Mouse (Mus musculus) intestine, embryonic 14.5 days (tissue): Measurements from ENCODE around the gene Zfp61. TPM values are rescaled to one million over a fixed set of nuclear protein-coding genes. Genes with fewer than 3 reads are reported as not detected.
A peak's percentile ranks its signal among the peaks of the same experiment; 100 is the strongest.

ENCODE experiments used
- ATAC-seq: fragments of 200-750 bp; cut with Nextera tagmentation; replicated peaks from 2 replicates; pipeline ENCODE4 v1.8.0; 2017; ENCODE audit warnings: low read depth, moderate number of reproducible peaks, moderate TSS enrichment, moderate library complexity; ENCODE audit not compliant: low FRiP score, low TSS enrichment
- DNase-seq: peaks from one replicate; pipeline ENCODE4 v3.0.0-alpha.2; 2018; ENCODE audit warnings: low spot score
- H3K27ac ChIP-seq: fragments of 300-500 bp; sonication (generic); 2 replicates; pipeline ENCODE4 v1.5.1; 2014; ENCODE audit warnings: low read depth, mild to moderate bottlenecking, control low read depth
- H3K27me3 ChIP-seq: fragments of 300-500 bp; sonication (generic); replicated peaks from 2 replicates; pipeline ENCODE4 v1.6.1; 2014; ENCODE audit warnings: low read length, control low read depth; ENCODE audit not compliant: control insufficient read depth, insufficient read depth
- H3K36me3 ChIP-seq: fragments of 300-500 bp; sonication (generic); 2 replicates; pipeline ENCODE4 v1.6.1; 2014; ENCODE audit warnings: low read length, control low read depth; ENCODE audit not compliant: control insufficient read depth, insufficient read depth
- H3K4me1 ChIP-seq: fragments of 300-500 bp; sonication (generic); replicated peaks from 2 replicates; pipeline ENCODE4 v1.6.1; 2014; ENCODE audit warnings: low read length, control low read depth, mixed read lengths; ENCODE audit not compliant: control insufficient read depth, insufficient read depth
- H3K4me2 ChIP-seq: fragments of 300-500 bp; sonication (generic); 2 replicates; pipeline ENCODE4 v1.6.1; 2014; ENCODE audit warnings: low read length
- H3K4me3 ChIP-seq: fragments of 300-500 bp; sonication (generic); 2 replicates; pipeline ENCODE4 v1.5.1; 2014; ENCODE audit warnings: low read depth, low read length, control low read depth, mixed read lengths
- H3K9ac ChIP-seq: fragments of 300-500 bp; sonication (generic); 2 replicates; pipeline ENCODE4 v1.6.1; 2014; ENCODE audit warnings: mild to moderate bottlenecking, low read length
- H3K9me3 ChIP-seq: fragments of 300-500 bp; sonication (generic); 2 replicates; pipeline ENCODE4 v1.6.1; 2016; ENCODE audit warnings: low read length, control low read depth; ENCODE audit not compliant: control insufficient read depth
- WGBS: fragments of 180-500 bp; shearing (Covaris S2); extraction: QIAGEN DNeasy Blood & Tissue Kit; methylation state at CpG from one replicate; pipeline ENCODE4 v1.1.7; 2014; 5-methylcytosine and 5-hydroxymethylcytosine counted together
- polyA plus RNA-seq: library from polyadenylated mRNA; unstranded; fragments of >200 nt; fragmentation: Nextera tagmentation; extraction: Ambion mirVana; gene quantifications from 2 replicates; pipeline ENCODE4 v1.2.1, GENCODE M21; 2014

The Zfp61 gene
- polyA plus RNA-seq, 1 experiment from 2014 or later, result 24.7 TPM

DNA sequence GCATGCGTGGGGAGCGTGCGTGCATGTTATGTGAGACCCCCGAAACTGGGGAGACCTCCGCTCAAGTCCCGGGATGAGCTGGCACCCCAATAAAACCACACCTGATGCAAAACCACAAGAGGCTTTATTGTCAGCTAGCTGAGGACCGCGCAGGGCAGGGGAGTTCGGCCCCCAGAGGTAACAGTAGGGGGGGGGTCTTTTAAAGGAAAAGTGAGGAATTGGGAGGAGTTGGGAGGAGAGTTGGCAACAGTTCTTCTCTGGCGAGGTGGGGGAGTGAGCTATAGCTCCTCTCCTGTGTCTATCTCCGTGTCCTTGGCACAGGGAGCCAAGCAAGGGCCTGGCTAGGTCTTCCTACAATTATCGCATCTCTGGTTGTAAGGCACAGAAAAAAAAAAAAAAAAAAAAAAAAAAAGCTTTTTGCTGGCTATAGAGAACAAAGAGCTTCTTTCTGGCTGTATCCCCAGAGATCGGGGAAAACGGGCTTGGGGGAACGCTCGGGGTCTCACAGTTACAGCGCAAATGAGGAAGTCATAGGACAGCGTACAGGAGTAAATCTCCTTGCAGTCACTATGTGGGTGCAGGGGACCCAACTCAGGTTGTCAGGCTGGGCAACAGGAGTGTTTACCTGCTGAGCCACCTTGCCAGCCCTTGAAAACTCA is 1.1 kb downstream of the Zfp61 start:
- peak overlapping the region; percentile 88; the same call in 1 of the 2 replicates for H3K27ac ChIP-seq
- H3K9ac ChIP-seq, result peak overlapping the region; percentile 71
- WGBS, result 2% methylated on average over 18 of the region's 18 CpGs
- peak overlapping the region; percentile 80 for H3K4me2 ChIP-seq
- peaks cover 35% of the 10 kb centered on the region for H3K36me3 ChIP-seq
- peak; percentile 41 for ATAC-seq
- no peaks in the 10 kb centered on the region for H3K9me3 ChIP-seq
- peak overlapping the region; percentile 73 for H3K4me3 ChIP-seq
- peak; percentile 63 for DNase-seq
- no peaks in the 10 kb centered on the region; the same call in 1 of the 2 replicates for H3K4me1 ChIP-seq
- H3K27me3 ChIP-seq, result no peaks in the 10 kb centered on the region

- peak overlapping the region; percentile 73 for H3K4me3 ChIP-seq
- no peaks in the 10 kb centered on the region for H3K9me3 ChIP-seq
- H3K36me3 ChIP-seq, result peaks cover 42% of the 10 kb centered on the region
- DNase-seq (peak; percentile 90), ATAC-seq (peak; percentile 88)
- H3K27ac ChIP-seq, result peak overlapping the region; percentile 88
- WGBS, result under 1% methylated on average over 46 of the region's 47 CpGs
- H3K4me2 ChIP-seq, result peak overlapping the region; percentile 80
- H3K27me3 ChIP-seq, result no peaks in the 10 kb centered on the region
- H3K4me1 ChIP-seq, result no peaks in the 10 kb centered on the region; the same call in 1 of the 2 replicates
- peak overlapping the region; percentile 71 for H3K9ac ChIP-seq
Observed at GRCm38 (mm10) chr7:24298973-24299708, 1.9 kb downstream of the Zfp61 start.

GRCm38 (mm10) chr7:24298635-24298972 is 2.4 kb downstream of the Zfp61 start:
- WGBS, result 4% methylated on average over 12 of the region's 12 CpGs
- peak; percentile 58 for DNase-seq
- H3K27ac ChIP-seq, result peak overlapping the region; percentile 88

GRCm38 (mm10) chr7:24297361-24298095 is 3.5 kb downstream of the Zfp61 start:
- H3K9me3 ChIP-seq, result no peaks in the 10 kb centered on the region
- peak overlapping the region; percentile 80 for H3K4me2 ChIP-seq
- no peak overlapping the region for H3K4me3 ChIP-seq
- H3K4me1 ChIP-seq, result no peaks in the 10 kb centered on the region; the same call in 1 of the 2 replicates
- no peak for ATAC-seq
- H3K27ac ChIP-seq, result no peak overlapping the region
- WGBS, result 93% methylated on average over 15 of the region's 15 CpGs
- H3K27me3 ChIP-seq, result no peaks in the 10 kb centered on the region
- peaks cover 48% of the 10 kb centered on the region for H3K36me3 ChIP-seq
- DNase-seq, result no peak
- 0 out of 2 replicates have a peak overlapping the region, but pooled peaks have one; percentile 11 for H3K9ac ChIP-seq

More at GRCm38 (mm10) chr7:24298635-24298972, 2.4 kb downstream of the Zfp61 start:
- Histone ChIP-seq H3K27me3 (no peaks in the 10 kb centered on the region), H3K36me3 (peaks cover 47% of the 10 kb centered on the region), H3K9ac (peak overlapping the region; percentile 71), H3K9me3 (no peaks in the 10 kb centered on the region), H3K4me1 (no peaks in the 10 kb centered on the region; the same call in 1 of the 2 replicates), H3K4me3 (peak overlapping the region; percentile 73), H3K4me2 (peak overlapping the region; percentile 80)
- ATAC-seq, result no peak

DNA sequence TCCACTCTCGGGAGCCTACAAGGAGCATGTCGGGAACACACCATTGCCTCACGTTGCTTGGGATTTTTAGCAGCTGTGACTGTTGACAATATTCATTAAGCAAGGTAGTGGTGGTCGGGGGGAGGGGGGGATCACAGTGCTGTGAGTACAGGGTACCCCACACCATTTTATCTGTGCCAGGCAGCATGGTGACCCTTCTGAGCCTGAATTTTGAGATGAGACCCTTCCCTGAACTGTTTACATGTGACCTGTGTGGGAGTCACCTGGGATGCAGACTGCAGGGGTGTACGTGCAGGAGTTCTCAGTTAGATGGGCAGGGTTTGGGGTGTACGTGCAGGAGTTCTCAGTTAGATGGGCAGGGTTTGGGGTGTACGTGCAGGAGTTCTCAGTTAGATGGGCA is 4.6 kb downstream of the Zfp61 start:
- Histone ChIP-seq H3K27me3 (no peaks in the 10 kb centered on the region), H3K9me3 (peaks cover 5% of the 10 kb centered on the region; the same call in 1 of the 2 replicates), H3K4me2 (no peak overlapping the region), H3K4me1 (no peaks in the 10 kb centered on the region; the same call in 1 of the 2 replicates), H3K36me3 (peaks cover 51% of the 10 kb centered on the region), H3K27ac (no peak overlapping the region), H3K9ac (no peak overlapping the region), H3K4me3 (no peak overlapping the region)
- no peak for ATAC-seq
- 93% methylated on average over 7 of the region's 7 CpGs for WGBS
- DNase-seq, result no peak

- Histone ChIP-seq H3K4me1 (no peaks in the 10 kb centered on the region), H3K27ac (no peak overlapping the region), H3K4me3 (no peak overlapping the region), H3K27me3 (no peaks in the 10 kb centered on the region), H3K4me2 (no peak overlapping the region), H3K36me3 (peaks cover 60% of the 10 kb centered on the region), H3K9ac (no peak overlapping the region), H3K9me3 (peaks cover 5% of the 10 kb centered on the region; the same call in 1 of the 2 replicates)
- ATAC-seq (no peak), DNase-seq (no peak)
- WGBS, result 96% methylated on average over 7 of the region's 7 CpGs
Observed at GRCm38 (mm10) chr7:24295376-24295775, 5.7 kb downstream of the Zfp61 start.

GRCm38 (mm10) chr7:24294763-24295162 is 6.3 kb downstream of the Zfp61 start:
- Histone ChIP-seq H3K27me3 (no peaks in the 10 kb centered on the region), H3K36me3 (peaks cover 66% of the 10 kb centered on the region), H3K9me3 (peaks cover 5% of the 10 kb centered on the region; the same call in 1 of the 2 replicates), H3K9ac (no peak overlapping the region), H3K4me1 (no peaks in the 10 kb centered on the region), H3K4me2 (no peak overlapping the region), H3K27ac (no peak overlapping the region), H3K4me3 (no peak overlapping the region)
- 97% methylated on average over 4 of the region's 4 CpGs for WGBS
- ATAC-seq, result no peak
- DNase-seq, result no peak

DNA sequence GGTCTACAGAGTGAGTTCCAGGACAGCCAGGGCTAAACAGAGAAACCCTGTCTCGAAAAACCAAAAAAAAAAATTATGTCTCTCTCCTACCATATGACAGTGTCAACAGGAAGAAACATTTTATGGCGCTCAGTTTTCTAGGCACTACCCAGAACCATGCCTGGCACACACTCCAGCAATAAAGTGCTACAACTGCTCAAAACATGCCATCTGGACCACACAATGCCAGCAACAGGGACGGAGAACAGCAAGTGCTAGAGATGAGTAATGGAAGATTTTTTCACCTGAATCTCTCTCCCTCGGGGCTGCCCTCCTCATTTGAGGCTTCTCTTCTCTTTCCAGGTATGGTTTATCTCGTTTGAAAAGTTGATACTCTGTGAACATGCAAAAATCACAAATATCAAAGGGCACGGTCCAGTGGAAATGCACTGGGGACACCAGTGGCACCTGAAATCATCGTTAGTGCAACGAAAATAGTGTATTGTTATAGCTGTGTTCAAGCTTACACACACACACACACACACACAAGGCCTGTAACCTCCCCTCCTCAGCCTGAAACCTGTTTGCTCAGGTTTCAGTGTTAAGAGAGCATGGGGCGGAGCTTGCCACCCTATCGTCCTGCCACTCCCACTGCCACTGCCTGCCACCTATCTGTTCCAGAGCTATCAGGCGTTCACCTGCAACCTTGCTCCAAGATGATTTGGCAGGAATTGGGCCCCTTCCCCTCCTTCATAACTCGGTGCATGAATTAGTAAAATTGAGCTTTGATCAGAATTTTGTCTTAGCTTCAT is 7.8 kb downstream of the Zfp61 start:
- no peak for DNase-seq
- no peaks in the 10 kb centered on the region for H3K27me3 ChIP-seq
- H3K36me3 ChIP-seq, result peaks cover 68% of the 10 kb centered on the region
- H3K4me2 ChIP-seq, result no peak overlapping the region
- 78% methylated on average over 12 of the region's 12 CpGs for WGBS
- H3K27ac ChIP-seq, result no peak overlapping the region
- H3K9me3 ChIP-seq, result peaks cover 5% of the 10 kb centered on the region; the same call in 1 of the 2 replicates
- no peak overlapping the region for H3K4me3 ChIP-seq
- ATAC-seq, result no peak
- H3K4me1 ChIP-seq, result no peaks in the 10 kb centered on the region
- H3K9ac ChIP-seq, result no peak overlapping the region
